In genomic region chr11:95598214-95599062, GRCm38 (mm10) we compare ENCODE assay signal across 21 mouse cellular contexts. TPM values are rescaled to one million over a fixed set of nuclear protein-coding genes. Genes with fewer than 3 reads are reported as not detected.
A peak's percentile ranks its signal among the peaks of the same experiment; 100 is the strongest.
DNase-seq lines count a peak whose midpoint lies in the region; ATAC-seq and TF ChIP-seq lines count a peak whose summit lies in the region.
"Had no signal": no experiment of that assay in that cellular context is flagged by ENCODE, and none has a peak within 500 bp of the region (broad histone marks: within the 10 kb centered on the region; RNA-seq: fewer than 3 reads in every experiment).

No protein-coding gene starts in this region.

- no peak for TF ChIP-seq CTCF in intestine, postnatal 0 days (IDR thresholded peaks at IDR 0.05; ENCODE audit: low read depth)

- H3K4me2 ChIP-seq in hindbrain, embryonic 11.5 days (replicated peaks; ENCODE audit: low read depth, low read length) = no peak overlapping the region
- H3K4me2 ChIP-seq in forebrain, embryonic 13.5 days = peak overlapping the region; percentile 33
- no peak overlapping the region for H3K4me2 ChIP-seq in intestine, postnatal 0 days (replicated peaks; ENCODE audit: low read depth)
- H3K4me2 ChIP-seq: heart, embryonic 11.5 days; midbrain, embryonic 15.5 days; stomach, embryonic 15.5 days had no signal

- H3K9ac ChIP-seq in hindbrain, embryonic 11.5 days (ENCODE audit: low read depth, low read length) = no peak overlapping the region
- no peak overlapping the region for H3K9ac ChIP-seq in forebrain, embryonic 13.5 days
- no peak overlapping the region for H3K9ac ChIP-seq in intestine, postnatal 0 days (ENCODE audit: low read depth, low read length)
- H3K9ac ChIP-seq: midbrain, embryonic 15.5 days; stomach, embryonic 15.5 days had no signal

- no peak overlapping the region for H3K4me3 ChIP-seq in hindbrain, embryonic 10.5 days
- H3K4me3 ChIP-seq in hindbrain, embryonic 11.5 days (ENCODE audit: low read depth, low read length) = no peak overlapping the region
- H3K4me3 ChIP-seq in forebrain, embryonic 13.5 days = no peak overlapping the region
- H3K4me3 ChIP-seq in limb, embryonic 10.5 days = peak overlapping the region; percentile 22; the same call in 1 of the 2 replicates
- H3K4me3 ChIP-seq in intestine, postnatal 0 days (ENCODE audit: low read depth, low read length) = no peak overlapping the region
- H3K4me3 ChIP-seq: midbrain, embryonic 15.5 days; stomach, embryonic 15.5 days had no signal

- H3K27me3 ChIP-seq in hindbrain, embryonic 10.5 days (ENCODE audit: insufficient read depth, poor library complexity, severe bottlenecking) = peaks cover 78% of the 10 kb centered on the region
- H3K27me3 ChIP-seq in hindbrain, embryonic 11.5 days (ENCODE audit: control insufficient read depth, insufficient read depth, low read length) = peaks cover 8% of the 10 kb centered on the region
- peaks cover 46% of the 10 kb centered on the region for H3K27me3 ChIP-seq in forebrain, embryonic 13.5 days
- H3K27me3 ChIP-seq in limb, embryonic 10.5 days (ENCODE audit: low read depth, poor library complexity, severe bottlenecking) = peaks cover 70% of the 10 kb centered on the region
- 0 out of 2 replicates have a peak, but pooled peaks cover 4% of the 10 kb centered on the region for H3K27me3 ChIP-seq in intestine, postnatal 0 days (replicated peaks; ENCODE audit: control insufficient read depth, insufficient read depth, low read length)

- no peak for ATAC-seq in hindbrain, embryonic 11.5 days (ENCODE audit: low FRiP score)
- no peak for ATAC-seq in forebrain, embryonic 13.5 days
- no peak for ATAC-seq in intestine, postnatal 0 days
- no peak for ATAC-seq in granulocyte monocyte progenitor cell, adult 5-6 weeks (replicated peaks; ENCODE audit: poor library complexity, severe bottlenecking)
- ATAC-seq in cerebellum, adult (ENCODE audit: insufficient number of reproducible peaks, low FRiP score, low TSS enrichment) = no peak
- ATAC-seq: midbrain, embryonic 15.5 days had no signal

- H3K27ac ChIP-seq in hindbrain, embryonic 10.5 days = 0 out of 2 replicates have a peak overlapping the region, but pooled peaks have one; percentile 8
- H3K27ac ChIP-seq in hindbrain, embryonic 11.5 days (ENCODE audit: low read depth, low read length) = no peak overlapping the region
- H3K27ac ChIP-seq in forebrain, embryonic 13.5 days = no peak overlapping the region
- H3K27ac ChIP-seq in limb, embryonic 10.5 days = no peak overlapping the region
- H3K27ac ChIP-seq in intestine, postnatal 0 days (ENCODE audit: low read depth, low read length) = no peak overlapping the region
- H3K27ac ChIP-seq: midbrain, embryonic 15.5 days; stomach, embryonic 15.5 days had no signal

- DNase-seq in hindbrain, embryonic 10.5 days (ENCODE audit: low spot score) = no peak
- no peak for DNase-seq in hindbrain, embryonic 11.5 days (ENCODE audit: low spot score)
- peak; percentile 56 for DNase-seq in ES-CJ7 (ENCODE audit: low read depth, low spot score)
- peak; percentile 36 for DNase-seq in limb, embryonic 10.5 days (ENCODE audit: low spot score)
- DNase-seq: adrenal gland, adult 8-10 months; cerebellum, adult 9-11 months; heart, postnatal 4 days; kidney, adult 8-10 months; liver; lung, adult 18-20 months; lung, postnatal 36 days; retina, postnatal 1 day; thymus, postnatal 14 days had no signal

- H3K36me3 ChIP-seq in hindbrain, embryonic 10.5 days = no peaks in the 10 kb centered on the region
- H3K36me3 ChIP-seq in hindbrain, embryonic 11.5 days (ENCODE audit: control insufficient read depth, insufficient read depth, low read length) = no peaks in the 10 kb centered on the region
- H3K36me3 ChIP-seq in forebrain, embryonic 13.5 days (ENCODE audit: poor library complexity, severe bottlenecking) = no peaks in the 10 kb centered on the region
- H3K36me3 ChIP-seq in limb, embryonic 10.5 days = no peaks in the 10 kb centered on the region
- H3K36me3 ChIP-seq in intestine, postnatal 0 days (ENCODE audit: control insufficient read depth, insufficient read depth) = no peaks in the 10 kb centered on the region
- H3K36me3 ChIP-seq: midbrain, embryonic 15.5 days; stomach, embryonic 15.5 days had no signal

- WGBS in hindbrain, embryonic 10.5 days = 31% methylated on average over 14 of the region's 14 CpGs
- WGBS in hindbrain, embryonic 11.5 days = 26% methylated on average over 14 of the region's 14 CpGs
- 31% methylated on average over 14 of the region's 14 CpGs for WGBS in forebrain, embryonic 13.5 days
- WGBS in limb, embryonic 10.5 days = 21% methylated on average over 14 of the region's 14 CpGs
- WGBS in intestine, postnatal 0 days = 40% methylated on average over 14 of the region's 14 CpGs

- no peaks in the 10 kb centered on the region for H3K9me3 ChIP-seq in hindbrain, embryonic 10.5 days
- no peaks in the 10 kb centered on the region for H3K9me3 ChIP-seq in hindbrain, embryonic 11.5 days (ENCODE audit: control insufficient read depth, low read length)
- H3K9me3 ChIP-seq in forebrain, embryonic 13.5 days (replicated peaks) = no peaks in the 10 kb centered on the region
- H3K9me3 ChIP-seq in limb, embryonic 10.5 days (replicated peaks) = no peaks in the 10 kb centered on the region
- no peaks in the 10 kb centered on the region for H3K9me3 ChIP-seq in intestine, postnatal 0 days (ENCODE audit: control insufficient read depth)
- H3K9me3 ChIP-seq: midbrain, embryonic 15.5 days; stomach, embryonic 15.5 days had no signal

- peaks cover 48% of the 10 kb centered on the region for H3K4me1 ChIP-seq in hindbrain, embryonic 10.5 days (replicated peaks)
- H3K4me1 ChIP-seq in hindbrain, embryonic 11.5 days (replicated peaks; ENCODE audit: control insufficient read depth, insufficient read depth, low read length) = peaks cover 12% of the 10 kb centered on the region
- peaks cover 14% of the 10 kb centered on the region for H3K4me1 ChIP-seq in forebrain, embryonic 13.5 days
- peaks cover 61% of the 10 kb centered on the region for H3K4me1 ChIP-seq in limb, embryonic 10.5 days
- no peaks in the 10 kb centered on the region for H3K4me1 ChIP-seq in intestine, postnatal 0 days (replicated peaks; ENCODE audit: control insufficient read depth, insufficient read depth, low read length)

RNA-seq across cellular contexts. Expression of gene Ngfr, which starts 10.9 kb away (rescaled TPM):
- polyA plus RNA-seq in hindbrain, embryonic 10.5 days (2016; fragmentation: Nextera tagmentation; extraction: Ambion mirVana) = 28.7 and 51.6 TPM in 2 replicates
- polyA plus RNA-seq in hindbrain, embryonic 11.5 days (2014; fragmentation: Nextera tagmentation; extraction: Ambion mirVana) = 27.7 and 29.6 TPM in 2 replicates
- 6.3 and 7.5 TPM in 2 replicates for polyA plus RNA-seq in forebrain, embryonic 13.5 days (2015; fragmentation: Nextera tagmentation; extraction: Ambion mirVana)
- polyA plus RNA-seq in limb, embryonic 10.5 days (2016; fragmentation: Nextera tagmentation; extraction: Ambion mirVana) = 9.7 and 16.3 TPM in 2 replicates
- polyA plus RNA-seq in intestine, postnatal 0 days (2015; fragmentation: Nextera tagmentation; extraction: Ambion mirVana) = 7.2 and 7.4 TPM in 2 replicates
- total RNA-seq in granulocyte monocyte progenitor cell, adult 5-6 weeks (2014; fragmentation: Nextera tagmentation) = not detected in 2 replicates
- total RNA-seq in granulocyte monocyte progenitor cell, adult 5-6 weeks (2017) = not detected in 2 replicates
- total RNA-seq: MEL had no signal

Comparison
In these comparisons a context has a peak if more than half of its experiments do, and no peak if none do; other contexts are left out.
1. DNase-seq: peak in ES-CJ7 (single experiment) and limb, embryonic 10.5 days (single experiment); none in hindbrain, embryonic 10.5 days (single experiment) and hindbrain, embryonic 11.5 days (single experiment).